Mouse (Mus musculus) hindbrain, embryonic 15.5 days (tissue): Measurements from ENCODE around the gene Eml4. TPM values are rescaled to one million over a fixed set of nuclear protein-coding genes. Genes with fewer than 3 reads are reported as not detected.

Experiments used
- ATAC-seq: fragments of 200-750 bp; cut with Nextera tagmentation; 2 replicates; pipeline ENCODE4 v1.8.0; 2017; ENCODE audit warnings: low read depth, moderate number of reproducible peaks, moderate TSS enrichment; ENCODE audit not compliant: low FRiP score
- H3K27ac ChIP-seq: fragments of 300-500 bp; sonication (generic); replicated peaks from 2 replicates; pipeline ENCODE4 v1.5.1; 2015; ENCODE audit warnings: mild to moderate bottlenecking, inconsistent platforms
- H3K27me3 ChIP-seq: fragments of 300-500 bp; sonication (generic); 2 replicates; pipeline ENCODE4 v1.6.1; 2015; ENCODE audit warnings: control low read depth, inconsistent platforms
- H3K36me3 ChIP-seq: fragments of 300-500 bp; sonication (generic); 2 replicates; pipeline ENCODE4 v1.6.1; 2015; ENCODE audit warnings: control low read depth, inconsistent platforms
- H3K4me1 ChIP-seq: fragments of 300-500 bp; sonication (generic); replicated peaks from 2 replicates; pipeline ENCODE4 v1.6.1; 2015; ENCODE audit warnings: control low read depth, inconsistent platforms
- H3K4me2 ChIP-seq: fragments of 300-500 bp; sonication (generic); 2 replicates; pipeline ENCODE4 v1.6.1; 2015; ENCODE audit warnings: moderate library complexity, mild to moderate bottlenecking, inconsistent platforms
- H3K4me3 ChIP-seq: fragments of 300-500 bp; sonication (generic); 2 replicates; pipeline ENCODE4 v1.5.1; 2015; ENCODE audit warnings: mild to moderate bottlenecking, inconsistent platforms
- H3K9ac ChIP-seq: fragments of 300-500 bp; sonication (generic); 2 replicates; pipeline ENCODE4 v1.6.1; 2015; ENCODE audit warnings: inconsistent platforms
- H3K9me3 ChIP-seq: fragments of 300-500 bp; sonication (generic); 2 replicates; pipeline ENCODE4 v1.6.1; 2016; ENCODE audit warnings: control low read depth, inconsistent platforms
- WGBS: fragments of 180-500 bp; shearing (Covaris S2); methylation state at CpG from one replicate; pipeline ENCODE4 v1.1.7; 2015; 5-methylcytosine and 5-hydroxymethylcytosine counted together
- polyA plus RNA-seq: library from polyadenylated mRNA; unstranded; fragments of >200 nt; fragmentation: Nextera tagmentation; extraction: Ambion mirVana; gene quantifications from 2 replicates; pipeline ENCODE4 v1.2.1, GENCODE M21; 2015

Eml4 gene
- polyA plus RNA-seq, 1 experiment from 2014 or later, result 32.6 TPM

- Histone ChIP-seq H3K36me3 (peaks cover 34% of the 10 kb centered on the region), H3K4me3 (no peak overlapping the region), H3K9me3 (no peaks in the 10 kb centered on the region), H3K9ac (no peak overlapping the region), H3K27me3 (no peaks in the 10 kb centered on the region), H3K4me1 (no peaks in the 10 kb centered on the region), H3K27ac (no peak overlapping the region), H3K4me2 (no peak overlapping the region)
- WGBS, result 77% methylated on average over 7 of the region's 7 CpGs
- no peak for ATAC-seq
Measured at GRCm38 (mm10) chr17:83481551-83481950, 130.8 kb downstream of the Eml4 start.

- Histone ChIP-seq H3K27ac (no peak overlapping the region), H3K4me2 (no peak overlapping the region), H3K9ac (no peak overlapping the region), H3K9me3 (no peaks in the 10 kb centered on the region), H3K27me3 (no peaks in the 10 kb centered on the region), H3K4me3 (no peak overlapping the region), H3K36me3 (peaks cover 20% of the 10 kb centered on the region), H3K4me1 (no peaks in the 10 kb centered on the region)
- WGBS, result 96% methylated on average over 7 of the region's 7 CpGs
- no peak for ATAC-seq
Measured at GRCm38 (mm10) chr17:83482817-83483536, 132.2 kb downstream of the Eml4 start.

- H3K9me3 ChIP-seq, result no peaks in the 10 kb centered on the region
- H3K36me3 ChIP-seq, result peaks cover 14% of the 10 kb centered on the region
- H3K9ac ChIP-seq, result no peak overlapping the region
- ATAC-seq, result no peak
- no peaks in the 10 kb centered on the region for H3K27me3 ChIP-seq
- H3K4me2 ChIP-seq, result no peak overlapping the region
- no peaks in the 10 kb centered on the region for H3K4me1 ChIP-seq
- no peak overlapping the region for H3K27ac ChIP-seq
- H3K4me3 ChIP-seq, result no peak overlapping the region
- 69% methylated on average over 2 of the region's 2 CpGs for WGBS
Measured at GRCm38 (mm10) chr17:83483784-83484183, 133.1 kb downstream of the Eml4 start.

GRCm38 (mm10) chr17:83487762-83488161 lies 137.0 kb downstream of the Eml4 start:
- Histone ChIP-seq H3K9me3 (no peaks in the 10 kb centered on the region), H3K36me3 (no peaks in the 10 kb centered on the region), H3K4me1 (no peaks in the 10 kb centered on the region), H3K4me3 (no peak overlapping the region), H3K27me3 (no peaks in the 10 kb centered on the region), H3K9ac (no peak overlapping the region), H3K27ac (no peak overlapping the region), H3K4me2 (no peak overlapping the region)
- ATAC-seq, result no peak
- 46% methylated on average over 3 of the region's 3 CpGs for WGBS

- 96% methylated on average over 5 of the region's 5 CpGs for WGBS
- H3K9me3 ChIP-seq, result no peaks in the 10 kb centered on the region
- ATAC-seq, result no peak
- no peak overlapping the region for H3K27ac ChIP-seq
- H3K36me3 ChIP-seq, result peaks cover 41% of the 10 kb centered on the region
- no peaks in the 10 kb centered on the region for H3K4me1 ChIP-seq
- H3K4me3 ChIP-seq, result no peak overlapping the region
- H3K4me2 ChIP-seq, result no peak overlapping the region
- no peak overlapping the region for H3K9ac ChIP-seq
- H3K27me3 ChIP-seq, result no peaks in the 10 kb centered on the region
Measured at GRCm38 (mm10) chr17:83498889-83499288, 148.2 kb downstream of the Eml4 start.

GRCm38 (mm10) chr17:83499692-83500091 lies 149.0 kb downstream of the Eml4 start:
- H3K4me1 ChIP-seq, result no peaks in the 10 kb centered on the region
- H3K27me3 ChIP-seq, result no peaks in the 10 kb centered on the region
- H3K9ac ChIP-seq, result no peak overlapping the region
- no peak overlapping the region for H3K4me2 ChIP-seq
- H3K4me3 ChIP-seq, result no peak overlapping the region
- no peak overlapping the region for H3K27ac ChIP-seq
- WGBS, result 95% methylated on average over 4 of the region's 4 CpGs
- H3K36me3 ChIP-seq, result peaks cover 41% of the 10 kb centered on the region
- H3K9me3 ChIP-seq, result no peaks in the 10 kb centered on the region
- ATAC-seq, result no peak

GRCm38 (mm10) chr17:83503693-83504092 lies 153.0 kb downstream of the Eml4 start:
- no peaks in the 10 kb centered on the region for H3K9me3 ChIP-seq
- H3K4me1 ChIP-seq, result no peaks in the 10 kb centered on the region
- H3K27ac ChIP-seq, result no peak overlapping the region
- no peak overlapping the region for H3K4me3 ChIP-seq
- no peaks in the 10 kb centered on the region for H3K27me3 ChIP-seq
- no peak for ATAC-seq
- H3K36me3 ChIP-seq, result peaks cover 28% of the 10 kb centered on the region
- WGBS, result 91% methylated on average over 2 of the region's 2 CpGs
- H3K4me2 ChIP-seq, result no peak overlapping the region
- no peak overlapping the region for H3K9ac ChIP-seq

- no peak overlapping the region for H3K27ac ChIP-seq
- ATAC-seq, result no peak
- WGBS, result 94% methylated on average over 3 of the region's 3 CpGs
Measured at GRCm38 (mm10) chr17:83512130-83512529, 161.4 kb downstream of the Eml4 start.

GRCm38 (mm10) chr17:83513655-83514212 lies 163.0 kb downstream of the Eml4 start:
- Histone ChIP-seq H3K9me3 (no peaks in the 10 kb centered on the region), H3K4me1 (peaks cover 28% of the 10 kb centered on the region), H3K9ac (peak overlapping the region; percentile 83), H3K27me3 (no peaks in the 10 kb centered on the region), H3K27ac (peak overlapping the region; percentile 91), H3K4me2 (peak overlapping the region; percentile 84), H3K4me3 (peak overlapping the region; percentile 65), H3K36me3 (no peaks in the 10 kb centered on the region)
- 3% methylated on average over 24 of the region's 24 CpGs for WGBS
- peak; percentile 61 for ATAC-seq

More at GRCm38 (mm10) chr17:83512130-83512529, 161.4 kb downstream of the Eml4 start:
- H3K9me3 ChIP-seq, result no peaks in the 10 kb centered on the region
- H3K4me2 ChIP-seq, result peak overlapping the region; percentile 84; the same call in 1 of the 2 replicates
- no peaks in the 10 kb centered on the region for H3K27me3 ChIP-seq
- peaks cover 28% of the 10 kb centered on the region for H3K4me1 ChIP-seq
- H3K36me3 ChIP-seq, result no peaks in the 10 kb centered on the region
- H3K9ac ChIP-seq, result no peak overlapping the region
- no peak overlapping the region for H3K4me3 ChIP-seq

GRCm38 (mm10) chr17:83514213-83514701 lies 163.5 kb downstream of the Eml4 start:
- Histone ChIP-seq H3K27ac (peak overlapping the region; percentile 91), H3K4me3 (peak overlapping the region; percentile 65), H3K4me2 (peak overlapping the region; percentile 84), H3K36me3 (no peaks in the 10 kb centered on the region), H3K9me3 (no peaks in the 10 kb centered on the region), H3K9ac (peak overlapping the region; percentile 83), H3K4me1 (peaks cover 28% of the 10 kb centered on the region), H3K27me3 (no peaks in the 10 kb centered on the region)
- WGBS, result under 1% methylated on average over 33 of the region's 33 CpGs
- ATAC-seq, result peak; percentile 99

GRCm38 (mm10) chr17:83517280-83518015 lies 166.7 kb downstream of the Eml4 start, which contains the start of gene Cox7a2l:
Gene Cox7a2l (minus strand): TSS chr17:83517330.
- 94% methylated on average over 8 of the region's 8 CpGs for WGBS
- no peak for ATAC-seq

GRCm38 (mm10) chr17:83521881-83522280 lies 171.2 kb downstream of the Eml4 start:
- Histone ChIP-seq H3K4me1 (peaks cover 15% of the 10 kb centered on the region), H3K4me2 (no peak overlapping the region), H3K9me3 (no peaks in the 10 kb centered on the region), H3K27me3 (no peaks in the 10 kb centered on the region), H3K4me3 (no peak overlapping the region), H3K9ac (no peak overlapping the region), H3K27ac (no peak overlapping the region), H3K36me3 (no peaks in the 10 kb centered on the region)
- 94% methylated on average over 4 of the region's 4 CpGs for WGBS
- no peak for ATAC-seq

More at GRCm38 (mm10) chr17:83517280-83518015, 166.7 kb downstream of the Eml4 start, which contains the start of gene Cox7a2l:
- Histone ChIP-seq H3K36me3 (no peaks in the 10 kb centered on the region), H3K4me3 (no peak within 1 kb of the TSS), H3K9ac (no peak within 1 kb of the TSS), H3K27me3 (no peaks in the 10 kb centered on the region), H3K9me3 (no peaks in the 10 kb centered on the region), H3K27ac (no peak within 1 kb of the TSS), H3K4me2 (no peak within 1 kb of the TSS), H3K4me1 (peaks cover 17% of the 10 kb centered on the region)
